Mouse (Mus musculus) MN1 (cell line): ENCODE results near the gene Hook1.
"Not testable (repeated sequence)": the region's sequence is repeated elsewhere in the genome, so short reads cannot be mapped to it uniquely, and the experiment has no call there.

Source experiments
- DNase-seq: peaks from one replicate; pipeline ENCODE4 v3.0.0-alpha.2; 2016; ENCODE audit warnings: low spot score

The Hook1 gene

GRCm38 (mm10) chr4:95966928-95967724 is at the start of gene Hook1:
TSS of gene Hook1 (plus strand) at chr4:95967240.
- DNase-seq = peak; percentile 95

DNA sequence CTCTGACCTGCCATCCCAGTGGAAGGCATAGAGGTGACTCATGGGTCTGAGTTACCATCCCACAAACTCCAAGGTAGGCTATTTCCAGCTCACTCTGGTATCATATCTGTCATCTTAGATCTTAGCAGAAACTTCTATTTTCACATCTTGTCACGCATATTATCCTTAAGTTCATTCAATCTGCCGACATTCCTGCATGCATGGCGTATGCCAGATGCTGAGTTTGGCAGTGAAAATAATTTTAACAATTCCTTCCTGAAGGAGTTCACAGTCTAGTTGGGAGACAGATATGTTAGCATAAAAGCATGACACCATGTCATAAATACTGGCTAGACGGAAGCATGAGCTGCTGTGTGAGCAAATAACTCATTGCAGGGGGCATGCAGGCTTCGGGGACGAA is 49.3 kb upstream of the Hook1 start:
- no peak for DNase-seq

DNA sequence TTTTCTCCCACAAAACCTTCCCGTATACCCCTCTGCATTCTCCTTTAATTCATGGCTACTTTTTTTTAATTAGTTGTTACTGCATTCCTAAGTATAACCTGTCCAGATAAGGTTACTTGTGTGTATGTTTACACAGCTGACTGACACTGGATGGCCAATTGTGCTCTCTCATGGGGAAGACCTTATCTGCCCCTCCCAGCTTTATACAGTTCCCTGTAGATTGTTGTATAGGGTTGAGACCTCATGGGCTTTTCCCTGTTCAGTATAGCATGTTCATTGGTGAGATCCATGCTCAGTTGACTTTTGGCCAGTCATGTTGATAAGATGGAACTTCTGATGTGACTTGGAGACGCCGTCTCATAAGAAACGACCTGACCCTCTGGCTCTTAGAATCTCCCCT is 46.6 kb upstream of the Hook1 start:
- DNase-seq = no peak

GRCm38 (mm10) chr4:95924210-95925184 is 42.5 kb upstream of the Hook1 start:
- DNase-seq = peak; percentile 56

- DNase-seq = no peak
Observed at GRCm38 (mm10) chr4:95928846-95929245, 38.2 kb upstream of the Hook1 start.

DNA sequence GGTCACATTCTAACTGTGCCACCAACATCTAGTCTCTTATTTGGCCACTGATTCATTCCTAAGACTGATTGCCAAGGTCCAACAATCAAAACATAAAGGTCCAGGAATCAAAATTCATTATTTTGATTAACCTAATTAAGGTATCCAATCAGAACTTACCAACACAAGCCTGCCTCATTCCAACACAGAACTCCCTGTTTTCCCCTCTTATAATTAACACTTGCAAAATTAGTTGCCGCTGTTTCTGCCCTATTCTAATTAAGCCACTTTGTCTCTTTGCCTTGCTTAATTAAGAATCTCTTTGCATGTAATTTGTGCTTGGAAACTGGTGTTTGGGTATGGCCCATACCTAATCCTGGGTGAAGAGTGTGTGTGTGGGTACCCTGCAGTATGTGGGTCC is 37.1 kb upstream of the Hook1 start:
- no peak for DNase-seq

- no peak for DNase-seq
Observed at GRCm38 (mm10) chr4:95931331-95931730, 35.7 kb upstream of the Hook1 start.

GRCm38 (mm10) chr4:95933801-95934356 is 33.2 kb upstream of the Hook1 start:
- DNase-seq = no peak

DNA sequence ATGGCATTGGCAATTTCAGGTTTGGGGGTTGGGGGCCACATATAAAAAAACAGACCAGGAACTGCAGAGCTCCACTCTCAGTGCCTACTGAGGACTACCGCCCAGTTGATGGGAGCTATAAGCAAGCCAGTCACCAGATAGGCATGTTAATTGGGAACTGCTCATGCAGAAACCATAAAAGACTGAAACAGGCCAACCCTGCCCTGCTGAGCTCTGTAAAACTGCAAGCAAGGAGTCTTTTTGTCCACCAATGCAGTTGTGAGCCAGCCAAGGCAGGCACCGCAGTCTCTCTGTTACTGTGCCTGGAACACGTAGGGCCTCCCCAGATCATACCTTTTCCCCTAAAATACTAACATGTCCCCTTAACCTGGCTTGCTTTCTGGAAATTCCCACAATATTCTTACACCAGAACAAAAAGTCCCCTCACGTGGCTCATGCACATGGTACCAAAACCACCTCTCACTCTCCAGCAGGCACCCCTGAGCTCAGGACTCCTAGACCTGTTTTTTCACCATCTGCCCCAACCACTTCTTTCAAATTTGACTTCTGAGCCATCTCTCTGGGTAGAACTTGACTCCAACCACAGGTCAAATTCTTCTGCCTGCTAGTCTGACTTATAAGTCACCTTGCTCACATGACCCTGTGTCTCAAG is 32.5 kb upstream of the Hook1 start:
- peak; percentile 12 for DNase-seq

DNA sequence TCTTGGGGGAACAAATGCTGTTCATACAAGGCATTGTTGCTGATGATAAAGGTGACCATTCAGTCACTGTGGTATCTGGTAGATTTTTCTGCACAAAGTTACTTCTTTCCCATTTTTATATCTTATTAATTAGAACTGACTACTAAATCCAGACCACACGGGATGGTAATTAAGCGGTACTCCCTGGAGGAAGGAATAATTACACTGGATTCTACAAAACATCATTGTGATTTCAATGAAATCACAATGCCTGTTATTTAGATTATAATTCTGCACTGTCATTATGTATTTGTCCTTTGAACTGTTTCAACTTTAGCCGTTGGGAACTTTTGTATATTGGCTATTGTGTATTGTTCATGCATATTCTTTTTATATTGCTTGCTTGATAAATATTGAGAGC is 28.3 kb upstream of the Hook1 start:
- DNase-seq = no peak

- no peak for DNase-seq
Observed at GRCm38 (mm10) chr4:95947896-95948295, 19.1 kb upstream of the Hook1 start.

DNA sequence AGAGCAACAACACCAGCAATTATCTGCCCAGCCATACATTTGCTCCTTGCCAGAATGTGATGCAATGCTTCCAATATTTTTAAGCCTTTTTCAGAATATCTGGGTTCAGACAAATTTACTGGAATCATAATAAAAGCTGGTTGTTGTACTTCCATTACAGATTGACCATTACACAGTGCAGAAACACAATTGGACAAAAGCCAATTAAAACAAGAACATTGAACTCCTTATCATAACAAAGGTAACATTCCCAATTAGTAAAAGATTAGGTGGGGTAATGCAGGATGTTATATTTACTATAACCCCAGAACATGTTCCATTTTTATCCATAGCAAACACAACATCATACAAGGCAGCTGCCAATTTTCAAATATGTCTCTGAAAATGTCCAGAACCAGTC is 13.7 kb upstream of the Hook1 start:
- peak; percentile 36 for DNase-seq

DNA sequence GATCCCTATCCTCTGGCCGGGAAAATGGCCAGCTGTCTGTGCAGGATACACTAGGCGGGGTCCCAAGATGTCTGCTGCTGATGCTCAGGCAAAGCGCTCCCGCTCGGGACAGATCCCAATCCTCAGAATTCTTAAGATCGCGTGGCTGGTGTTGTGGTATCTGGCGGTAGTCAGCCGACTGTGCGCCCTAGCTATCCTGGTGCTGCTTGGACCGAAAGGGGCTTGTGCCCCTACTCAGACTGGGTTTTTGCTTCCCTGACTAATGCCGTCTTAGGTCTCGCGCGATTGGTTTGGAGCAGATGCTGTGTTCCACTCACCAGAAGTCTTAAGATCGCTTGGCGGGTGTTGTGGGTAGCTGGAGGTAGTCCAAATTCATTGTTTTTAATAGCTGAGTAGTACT is 15.2 kb downstream of the Hook1 start:
- not testable (repeated sequence) for DNase-seq

DNA sequence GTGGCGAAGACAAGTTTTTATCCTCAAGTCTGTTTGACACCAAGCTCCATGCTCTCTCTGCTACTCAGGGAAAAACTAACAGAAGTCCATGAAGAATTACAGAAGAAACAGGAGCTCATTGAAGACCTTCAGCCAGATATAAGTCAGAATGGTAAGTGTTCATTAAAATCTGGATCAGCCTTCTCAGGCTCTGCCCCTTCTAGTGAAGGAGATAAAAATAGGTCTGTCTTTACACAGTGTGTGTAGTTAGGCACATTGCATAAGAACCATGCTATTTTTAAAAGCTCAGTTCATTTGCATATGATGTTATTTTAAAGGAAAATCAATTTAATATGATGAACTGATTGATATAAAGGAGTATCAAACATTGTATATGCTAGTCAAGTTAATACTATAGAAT is 49.8 kb downstream of the Hook1 start:
- DNase-seq = no peak

DNA sequence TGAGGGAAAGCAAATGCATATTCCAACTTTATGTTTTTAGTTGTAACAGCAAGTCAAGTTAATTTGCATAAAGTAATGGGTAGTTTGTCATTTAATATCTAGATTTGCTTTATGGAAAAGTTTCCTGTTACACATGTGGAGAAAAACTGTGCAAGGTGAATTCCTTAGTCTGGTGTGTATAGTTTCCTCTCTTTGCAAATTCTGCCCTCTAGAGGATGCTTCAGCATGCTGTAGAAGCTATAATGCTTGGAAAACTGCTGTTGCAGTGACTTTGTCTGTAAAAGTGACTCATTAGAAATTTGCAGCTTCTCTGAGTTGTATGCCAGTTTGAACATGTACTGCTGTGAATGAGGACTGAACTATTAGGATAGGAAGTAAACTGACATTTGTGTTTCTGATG is 55.8 kb downstream of the Hook1 start:
- DNase-seq = peak; percentile 9

- DNase-seq = peak; percentile 7
Observed at GRCm38 (mm10) chr4:96028412-96028811, 61.4 kb downstream of the Hook1 start.

GRCm38 (mm10) chr4:96060106-96060505 is 93.1 kb downstream of the Hook1 start:
- no peak for DNase-seq

GRCm38 (mm10) chr4:96062045-96062444 is 95.0 kb downstream of the Hook1 start:
- DNase-seq = no peak
